Mouse (Mus musculus) heart, embryonic 16.5 days (tissue): ENCODE results near the gene Wwp2. TPM values are rescaled to one million over a fixed set of nuclear protein-coding genes. Genes with fewer than 3 reads are reported as not detected.
A peak's percentile ranks its signal among the peaks of the same experiment; 100 is the strongest.

Experiments
- ATAC-seq: fragments of 200-750 bp; cut with Nextera tagmentation; replicated peaks from 2 replicates; pipeline ENCODE4 v1.8.0; 2017; ENCODE audit warnings: moderate number of reproducible peaks; ENCODE audit not compliant: insufficient read depth, low FRiP score; ENCODE audit errors: extremely low read depth
- H3K27ac ChIP-seq: fragments of 300-500 bp; sonication (generic); 2 replicates; pipeline ENCODE4 v1.5.1; 2014; ENCODE audit warnings: mild to moderate bottlenecking, low read length, control low read depth, moderate library complexity
- H3K27me3 ChIP-seq: fragments of 300-500 bp; sonication (generic); 2 replicates; pipeline ENCODE4 v1.6.1; 2014; ENCODE audit warnings: low read length, mixed read lengths; ENCODE audit not compliant: control insufficient read depth, insufficient read depth
- H3K36me3 ChIP-seq: fragments of 300-500 bp; sonication (generic); 2 replicates; pipeline ENCODE4 v1.6.1; 2014; ENCODE audit not compliant: control insufficient read depth, insufficient read depth
- H3K4me1 ChIP-seq: fragments of 300-500 bp; sonication (generic); 2 replicates; pipeline ENCODE4 v1.6.1; 2014; ENCODE audit warnings: low read length, mixed read lengths; ENCODE audit not compliant: control insufficient read depth, insufficient read depth
- H3K4me2 ChIP-seq: fragments of 300-500 bp; sonication (generic); 2 replicates; pipeline ENCODE4 v1.6.1; 2014; ENCODE audit warnings: low read depth, mild to moderate bottlenecking, control low read depth, low read length
- H3K4me3 ChIP-seq: fragments of 300-500 bp; sonication (generic); 2 replicates; pipeline ENCODE4 v1.5.1; 2014; ENCODE audit warnings: mild to moderate bottlenecking, control low read depth, low read length
- H3K9ac ChIP-seq: fragments of 300-500 bp; sonication (generic); 2 replicates; pipeline ENCODE4 v1.6.1; 2014; ENCODE audit warnings: low read length, control low read depth
- H3K9me3 ChIP-seq: fragments of 300-500 bp; sonication (generic); replicated peaks from 2 replicates; pipeline ENCODE4 v1.6.1; 2016; ENCODE audit warnings: low read length; ENCODE audit not compliant: control insufficient read depth
- whole genome bisulfite sequencing: fragments of 180-500 bp; shearing (Covaris S2); extraction: QIAGEN DNeasy Blood & Tissue Kit; methylation state at CpG from one replicate; pipeline ENCODE4 v1.1.7; 2014; 5-methylcytosine and 5-hydroxymethylcytosine counted together
- polyA plus RNA-seq: library from polyadenylated mRNA; unstranded; fragments of >200 nt; fragmentation: Nextera tagmentation; extraction: Ambion mirVana; gene quantifications from 2 replicates; pipeline ENCODE4 v1.2.1, GENCODE M21; 2015

Wwp2 gene
- polyA plus RNA-seq, 1 experiment from 2014 or later, result 31.4 TPM

DNA sequence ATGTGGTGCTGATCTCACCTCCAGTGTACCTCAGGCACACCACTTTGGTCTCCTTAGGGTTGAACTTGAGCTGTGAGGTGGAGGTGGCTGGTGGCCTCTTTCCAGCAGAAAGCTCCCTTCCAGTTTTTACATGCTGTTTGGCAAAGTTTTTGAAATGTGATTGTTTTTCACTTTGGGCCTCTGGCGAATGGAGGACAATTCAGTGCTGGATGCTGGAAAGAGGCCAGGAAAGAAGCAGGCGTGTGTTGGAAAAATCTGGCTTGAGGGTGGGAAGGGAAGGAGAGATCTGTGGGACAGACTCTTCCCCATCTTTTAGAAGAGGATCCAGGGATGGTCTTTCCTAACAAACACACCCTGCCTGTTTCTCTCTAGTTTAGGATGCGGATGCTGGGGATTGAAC lies 8.5 kb downstream of the Wwp2 start:
- WGBS, result 51% methylated on average over 3 of the region's 3 CpGs
- ATAC-seq, result 0 out of 2 replicates have a peak, but pooled peaks have one; percentile 21

DNA sequence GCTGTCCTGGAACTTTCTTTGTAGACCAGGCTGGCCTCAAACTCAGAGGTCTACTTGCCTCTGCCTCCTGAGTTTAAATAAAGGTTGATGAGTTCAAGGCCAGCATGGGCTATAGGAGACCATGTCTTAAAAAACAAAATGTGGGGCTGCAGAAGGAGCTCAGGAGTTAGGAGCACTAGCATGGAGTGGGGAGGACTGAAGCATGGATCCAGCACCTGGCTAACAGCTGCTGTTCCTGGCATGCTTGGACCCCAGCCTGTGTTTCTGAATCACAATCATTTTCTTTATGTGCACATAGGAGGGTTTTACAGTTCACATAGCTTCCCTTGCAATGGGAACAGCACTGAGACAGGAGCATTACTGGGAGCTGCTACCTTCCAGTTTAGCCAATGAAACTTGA lies 11.5 kb downstream of the Wwp2 start:
- no peaks in the 10 kb centered on the region for H3K9me3 ChIP-seq
- no peak overlapping the region for H3K9ac ChIP-seq
- no peak overlapping the region for H3K4me2 ChIP-seq
- no peaks in the 10 kb centered on the region for H3K36me3 ChIP-seq
- H3K4me3 ChIP-seq, result no peak overlapping the region
- no peak overlapping the region for H3K27ac ChIP-seq
- peaks cover 9% of the 10 kb centered on the region for H3K4me1 ChIP-seq
- ATAC-seq, result no peak
- H3K27me3 ChIP-seq, result no peaks in the 10 kb centered on the region

More for the DNA sequence above, 8.5 kb downstream of the Wwp2 start:
- H3K27me3 ChIP-seq, result no peaks in the 10 kb centered on the region
- H3K4me1 ChIP-seq, result peaks cover 9% of the 10 kb centered on the region
- no peak overlapping the region for H3K9ac ChIP-seq
- H3K4me3 ChIP-seq, result no peak overlapping the region
- peak overlapping the region; percentile 21 for H3K27ac ChIP-seq
- H3K4me2 ChIP-seq, result no peak overlapping the region
- H3K36me3 ChIP-seq, result no peaks in the 10 kb centered on the region
- no peaks in the 10 kb centered on the region for H3K9me3 ChIP-seq

DNA sequence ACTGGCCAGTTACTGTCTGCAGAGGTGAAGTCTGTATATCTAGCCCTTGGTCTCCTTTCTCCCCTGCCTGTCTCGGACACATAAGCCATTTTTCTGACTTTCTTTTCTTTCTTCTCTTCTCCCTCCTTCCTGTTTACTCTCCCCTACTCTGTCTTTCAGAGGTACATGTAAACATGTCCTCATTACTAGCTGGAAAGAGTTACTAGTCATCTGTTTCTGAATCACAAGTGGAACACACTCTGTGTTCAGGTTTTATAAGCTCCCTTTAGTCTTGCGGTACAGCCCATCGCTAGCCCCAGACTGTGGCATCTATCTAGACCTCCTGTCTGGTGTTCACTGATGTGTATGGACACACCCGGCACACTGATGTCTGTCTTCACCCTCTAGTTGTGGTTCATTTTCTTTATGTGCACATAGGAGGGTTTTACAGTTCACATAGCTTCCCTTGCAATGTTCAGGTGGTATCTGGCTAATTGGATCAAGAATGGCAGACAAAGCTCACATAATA lies 12.3 kb downstream of the Wwp2 start:
- 80% methylated on average over 4 of the region's 4 CpGs for WGBS
- Histone ChIP-seq H3K4me3 (no peak overlapping the region), H3K4me1 (peaks cover 9% of the 10 kb centered on the region), H3K27me3 (no peaks in the 10 kb centered on the region), H3K36me3 (no peaks in the 10 kb centered on the region), H3K9ac (no peak overlapping the region), H3K9me3 (no peaks in the 10 kb centered on the region), H3K27ac (no peak overlapping the region), H3K4me2 (no peak overlapping the region)
- ATAC-seq, result no peak

DNA sequence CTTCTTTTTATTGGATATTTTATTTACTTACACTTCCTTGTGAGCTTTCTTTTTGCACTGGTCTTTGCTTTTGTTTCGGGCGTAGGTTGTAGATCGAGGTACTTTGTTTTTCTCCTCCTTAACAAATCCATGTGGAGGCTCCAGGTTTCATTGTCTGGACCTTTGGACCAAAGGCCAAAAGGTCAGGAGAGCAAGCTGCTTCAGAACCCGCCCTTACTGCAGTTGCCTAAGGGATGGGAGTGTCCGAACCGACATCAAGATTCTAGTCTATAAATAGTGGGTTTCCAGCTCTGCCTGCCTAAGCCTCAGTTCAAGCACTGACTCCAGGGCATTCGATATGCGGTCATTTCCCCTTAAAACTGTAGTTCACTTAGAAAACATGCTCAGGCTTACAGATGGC lies 13.0 kb downstream of the Wwp2 start:
- Histone ChIP-seq H3K4me2 (no peak overlapping the region), H3K27me3 (no peaks in the 10 kb centered on the region), H3K4me3 (no peak overlapping the region), H3K9ac (no peak overlapping the region), H3K27ac (no peak overlapping the region), H3K36me3 (0 out of 2 replicates have a peak, but pooled peaks cover 3% of the 10 kb centered on the region), H3K4me1 (peaks cover 9% of the 10 kb centered on the region), H3K9me3 (no peaks in the 10 kb centered on the region)
- no peak for ATAC-seq
- 56% methylated on average over 8 of the region's 8 CpGs for WGBS

DNA sequence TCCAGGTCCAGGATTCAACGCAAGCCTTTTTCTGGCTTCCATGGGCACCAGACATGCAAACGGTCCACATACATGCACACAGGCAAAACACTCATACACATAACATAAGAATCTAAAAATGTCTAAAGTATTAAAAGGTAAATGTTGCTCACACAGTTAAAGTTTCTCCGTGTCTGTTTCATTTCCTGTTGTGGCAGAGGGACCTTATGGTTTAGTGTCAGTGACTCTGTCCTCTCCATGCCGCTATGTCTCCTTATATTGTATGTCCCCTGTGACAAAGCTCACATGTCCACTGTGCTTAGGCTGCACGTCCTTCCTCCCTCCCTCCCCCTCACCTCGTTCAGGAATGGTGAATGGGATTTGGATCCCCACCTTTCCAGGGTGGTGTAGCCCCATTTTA lies 13.5 kb downstream of the Wwp2 start:
- ATAC-seq, result no peak
- Histone ChIP-seq H3K36me3 (0 out of 2 replicates have a peak, but pooled peaks cover 3% of the 10 kb centered on the region), H3K27me3 (no peaks in the 10 kb centered on the region), H3K4me1 (peaks cover 6% of the 10 kb centered on the region; the same call in 1 of the 2 replicates), H3K9me3 (no peaks in the 10 kb centered on the region), H3K4me3 (no peak overlapping the region), H3K9ac (no peak overlapping the region), H3K27ac (no peak overlapping the region), H3K4me2 (no peak overlapping the region)
- 70% methylated on average over 6 of the region's 6 CpGs for WGBS

DNA sequence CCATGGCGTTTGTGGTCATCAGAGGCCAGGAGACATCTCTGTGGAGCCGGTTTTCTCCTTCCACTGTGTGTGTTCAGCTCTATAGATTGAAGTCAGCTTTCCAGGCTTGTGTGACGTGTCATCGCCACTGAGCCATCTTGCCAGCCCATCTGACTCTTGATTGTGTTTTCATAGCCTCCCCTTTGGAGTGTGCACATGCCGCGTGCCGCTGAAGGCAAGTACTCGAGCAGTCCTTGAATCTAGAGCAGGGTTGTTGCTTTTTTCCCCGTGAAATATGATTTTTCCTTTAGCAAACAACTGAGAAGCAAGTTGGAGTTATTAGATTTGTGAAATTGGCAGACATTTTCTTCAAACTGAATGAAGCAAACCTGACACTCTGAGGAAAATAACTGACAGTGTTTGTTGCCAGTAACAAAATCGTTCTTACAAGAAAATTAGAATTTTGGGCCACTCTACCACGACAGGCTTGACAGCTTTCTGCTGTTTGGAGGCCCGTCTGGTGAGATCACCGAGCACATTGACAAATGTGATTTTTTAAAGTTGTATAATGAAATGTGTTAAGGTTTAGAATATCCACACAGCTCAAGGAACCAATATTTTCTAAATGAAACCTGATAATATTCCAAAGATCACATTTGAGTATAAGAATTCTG lies 15.4 kb downstream of the Wwp2 start:
- no peaks in the 10 kb centered on the region for H3K27me3 ChIP-seq
- no peak overlapping the region for H3K27ac ChIP-seq
- no peaks in the 10 kb centered on the region for H3K9me3 ChIP-seq
- H3K4me2 ChIP-seq, result no peak overlapping the region
- no peak overlapping the region for H3K9ac ChIP-seq
- peaks cover 6% of the 10 kb centered on the region; the same call in 1 of the 2 replicates for H3K4me1 ChIP-seq
- WGBS, result 77% methylated on average over 13 of the region's 13 CpGs
- H3K36me3 ChIP-seq, result 0 out of 2 replicates have a peak, but pooled peaks cover 3% of the 10 kb centered on the region
- ATAC-seq, result no peak
- H3K4me3 ChIP-seq, result no peak overlapping the region

DNA sequence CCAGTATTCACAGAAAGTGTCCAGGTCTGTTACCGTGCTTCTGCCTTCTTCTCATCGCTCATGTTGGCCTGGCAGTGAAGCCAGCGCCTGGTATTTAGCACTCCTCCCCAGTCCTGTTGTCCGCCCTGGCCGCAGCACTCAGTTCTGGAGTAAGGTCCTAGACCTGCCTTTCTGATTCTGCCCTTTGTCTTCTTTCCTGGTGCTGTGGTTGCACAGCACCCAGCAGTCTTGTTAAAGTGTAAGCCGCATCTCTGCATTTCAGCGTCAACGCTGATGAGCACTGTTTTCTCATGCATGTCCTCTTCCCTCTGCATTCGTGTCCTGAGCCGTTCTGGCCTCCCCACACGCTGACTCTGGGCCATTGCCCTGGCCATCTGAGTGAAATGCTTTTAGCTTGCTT lies 17.2 kb downstream of the Wwp2 start:
- ATAC-seq, result no peak
- H3K4me3 ChIP-seq, result no peak overlapping the region
- WGBS, result 92% methylated on average over 11 of the region's 11 CpGs

DNA sequence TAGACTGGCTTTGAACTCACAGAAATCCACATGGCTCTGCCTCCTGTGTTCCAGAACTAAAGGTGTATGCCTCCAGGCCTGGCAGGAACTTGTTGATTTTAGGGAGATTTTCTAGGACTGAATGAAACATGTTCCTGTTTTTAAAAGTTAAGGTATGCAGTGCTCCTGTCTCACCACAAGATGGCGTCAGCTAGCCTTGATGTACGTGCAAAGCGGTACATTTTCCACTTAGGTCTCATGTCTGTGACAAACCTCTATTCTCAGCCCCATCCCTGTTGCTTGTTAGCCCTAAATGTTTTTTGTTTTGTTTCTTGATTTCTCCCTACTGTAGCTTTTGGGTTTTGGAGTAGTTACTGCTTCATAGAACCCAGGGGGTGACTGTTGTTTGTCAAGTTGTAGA lies 19.1 kb downstream of the Wwp2 start:
- Histone ChIP-seq H3K4me2 (no peak overlapping the region), H3K36me3 (peaks cover 13% of the 10 kb centered on the region), H3K4me3 (no peak overlapping the region), H3K27ac (no peak overlapping the region), H3K9me3 (no peaks in the 10 kb centered on the region), H3K9ac (no peak overlapping the region), H3K4me1 (no peaks in the 10 kb centered on the region), H3K27me3 (no peaks in the 10 kb centered on the region)
- 7% methylated on average over 3 of the region's 3 CpGs for WGBS
- no peak for ATAC-seq

More for the DNA sequence above, 17.2 kb downstream of the Wwp2 start:
- no peaks in the 10 kb centered on the region for H3K9me3 ChIP-seq
- peaks cover 11% of the 10 kb centered on the region for H3K36me3 ChIP-seq
- no peak overlapping the region for H3K9ac ChIP-seq
- no peak overlapping the region for H3K27ac ChIP-seq
- no peak overlapping the region for H3K4me2 ChIP-seq
- no peaks in the 10 kb centered on the region for H3K27me3 ChIP-seq
- peaks cover 6% of the 10 kb centered on the region; the same call in 1 of the 2 replicates for H3K4me1 ChIP-seq

DNA sequence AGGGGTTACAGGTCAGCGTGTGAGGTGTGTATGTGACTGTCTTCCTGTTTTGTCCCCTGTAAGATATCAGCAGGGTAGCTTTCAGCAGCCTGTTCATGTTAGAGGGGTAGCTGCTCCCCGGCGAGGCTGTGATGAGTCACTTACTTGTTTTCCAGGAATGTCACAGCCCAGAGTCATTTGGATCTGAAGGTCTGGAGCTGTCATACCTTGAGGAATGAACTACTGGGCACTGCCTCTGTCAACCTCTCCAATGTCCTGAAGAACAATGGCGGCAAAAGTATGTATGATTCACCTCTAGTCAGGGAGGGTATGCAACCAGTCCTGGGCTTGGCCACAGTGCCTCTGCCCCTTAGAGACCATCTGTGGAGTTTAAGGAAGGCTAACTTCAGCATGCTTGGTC lies 21.6 kb downstream of the Wwp2 start:
- H3K4me2 ChIP-seq, result no peak overlapping the region
- no peaks in the 10 kb centered on the region for H3K4me1 ChIP-seq
- no peaks in the 10 kb centered on the region for H3K9me3 ChIP-seq
- H3K27ac ChIP-seq, result no peak overlapping the region
- no peaks in the 10 kb centered on the region for H3K27me3 ChIP-seq
- 0 out of 2 replicates have a peak, but pooled peaks have one; percentile 10 for ATAC-seq
- no peak overlapping the region for H3K9ac ChIP-seq
- no peak overlapping the region for H3K4me3 ChIP-seq
- peaks cover 17% of the 10 kb centered on the region for H3K36me3 ChIP-seq
- 48% methylated on average over 4 of the region's 4 CpGs for WGBS
